Mouse (Mus musculus) intestine, embryonic 14.5 days (tissue): ENCODE results near the gene Chek2. TPM values are rescaled to one million over a fixed set of nuclear protein-coding genes. Genes with fewer than 3 reads are reported as not detected.

Source experiments
- ATAC-seq: fragments of 200-750 bp; cut with Nextera tagmentation; replicated peaks from 2 replicates; pipeline ENCODE4 v1.8.0; 2017; ENCODE audit warnings: low read depth, moderate number of reproducible peaks, moderate TSS enrichment, moderate library complexity; ENCODE audit not compliant: low FRiP score, low TSS enrichment
- DNase-seq: peaks from one replicate; pipeline ENCODE4 v3.0.0-alpha.2; 2018; ENCODE audit warnings: low spot score
- H3K27ac ChIP-seq: fragments of 300-500 bp; sonication (generic); 2 replicates; pipeline ENCODE4 v1.5.1; 2014; ENCODE audit warnings: low read depth, mild to moderate bottlenecking, control low read depth
- H3K27me3 ChIP-seq: fragments of 300-500 bp; sonication (generic); replicated peaks from 2 replicates; pipeline ENCODE4 v1.6.1; 2014; ENCODE audit warnings: low read length, control low read depth; ENCODE audit not compliant: control insufficient read depth, insufficient read depth
- H3K36me3 ChIP-seq: fragments of 300-500 bp; sonication (generic); 2 replicates; pipeline ENCODE4 v1.6.1; 2014; ENCODE audit warnings: low read length, control low read depth; ENCODE audit not compliant: control insufficient read depth, insufficient read depth
- H3K4me1 ChIP-seq: fragments of 300-500 bp; sonication (generic); replicated peaks from 2 replicates; pipeline ENCODE4 v1.6.1; 2014; ENCODE audit warnings: low read length, control low read depth, mixed read lengths; ENCODE audit not compliant: control insufficient read depth, insufficient read depth
- H3K4me2 ChIP-seq: fragments of 300-500 bp; sonication (generic); 2 replicates; pipeline ENCODE4 v1.6.1; 2014; ENCODE audit warnings: low read length
- H3K4me3 ChIP-seq: fragments of 300-500 bp; sonication (generic); 2 replicates; pipeline ENCODE4 v1.5.1; 2014; ENCODE audit warnings: low read depth, low read length, control low read depth, mixed read lengths
- H3K9ac ChIP-seq: fragments of 300-500 bp; sonication (generic); 2 replicates; pipeline ENCODE4 v1.6.1; 2014; ENCODE audit warnings: mild to moderate bottlenecking, low read length
- H3K9me3 ChIP-seq: fragments of 300-500 bp; sonication (generic); 2 replicates; pipeline ENCODE4 v1.6.1; 2016; ENCODE audit warnings: low read length, control low read depth; ENCODE audit not compliant: control insufficient read depth
- WGBS: fragments of 180-500 bp; shearing (Covaris S2); extraction: QIAGEN DNeasy Blood & Tissue Kit; methylation state at CpG from one replicate; pipeline ENCODE4 v1.1.7; 2014; 5-methylcytosine and 5-hydroxymethylcytosine counted together
- polyA plus RNA-seq: library from polyadenylated mRNA; unstranded; fragments of >200 nt; fragmentation: Nextera tagmentation; extraction: Ambion mirVana; gene quantifications from 2 replicates; pipeline ENCODE4 v1.2.1, GENCODE M21; 2014

Gene Chek2
- polyA plus RNA-seq = 35.8 and 37.8 TPM in 2 replicates

- Histone ChIP-seq H3K27ac (peak within 1 kb of the TSS; percentile 83), H3K4me2 (peak within 1 kb of the TSS; percentile 79), H3K4me1 (peaks cover 11% of the 10 kb centered on the region), H3K36me3 (peaks cover 17% of the 10 kb centered on the region), H3K4me3 (peak within 1 kb of the TSS; percentile 62), H3K9ac (peak within 1 kb of the TSS; percentile 73), H3K27me3 (no peaks in the 10 kb centered on the region), H3K9me3 (no peaks in the 10 kb centered on the region)
- peak; percentile 95 for DNase-seq
- ATAC-seq = peak; percentile 99
- under 1% methylated on average over 41 of the region's 41 CpGs for WGBS
Measured at GRCm38 (mm10) chr5:110839678-110840365, at the start of gene Chek2, which contains the start of gene Hscb. Gene Chek2 (plus strand): TSS chr5:110839979. Gene Hscb (minus strand): TSS chr5:110839777.

GRCm38 (mm10) chr5:110794363-110794762 is 45.4 kb upstream of the Chek2 start:
- ATAC-seq = no peak
- 92% methylated on average over 7 of the region's 7 CpGs for WGBS

DNA sequence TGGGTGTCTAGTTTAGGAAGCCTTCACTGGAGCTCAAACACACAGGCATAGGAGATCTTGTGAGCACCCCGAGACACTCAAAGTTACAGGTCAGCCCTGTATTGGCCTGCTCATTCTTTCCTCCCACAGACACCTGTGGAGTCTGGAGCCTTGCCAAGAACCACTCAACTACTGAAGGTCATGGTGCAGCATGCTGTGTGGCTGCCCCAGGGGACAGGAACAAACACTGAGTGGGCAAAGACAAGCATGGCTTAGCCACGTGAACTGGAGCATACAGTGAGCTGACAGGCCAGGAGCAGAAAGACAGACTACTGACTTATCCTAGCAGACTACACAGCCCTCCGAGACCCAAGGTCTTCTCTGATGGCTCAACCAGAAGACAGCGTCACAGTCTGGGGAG is 42.1 kb upstream of the Chek2 start:
- ATAC-seq (no peak), DNase-seq (no peak)
- no peaks in the 10 kb centered on the region for H3K9me3 ChIP-seq
- no peak overlapping the region for H3K9ac ChIP-seq
- H3K4me3 ChIP-seq = no peak overlapping the region
- H3K36me3 ChIP-seq = peaks cover 97% of the 10 kb centered on the region
- no peaks in the 10 kb centered on the region for H3K4me1 ChIP-seq
- H3K4me2 ChIP-seq = no peak overlapping the region
- no peak overlapping the region for H3K27ac ChIP-seq
- WGBS = 67% methylated on average over 4 of the region's 4 CpGs
- no peaks in the 10 kb centered on the region for H3K27me3 ChIP-seq

More at GRCm38 (mm10) chr5:110794363-110794762, 45.4 kb upstream of the Chek2 start:
- Histone ChIP-seq H3K9me3 (no peaks in the 10 kb centered on the region), H3K4me1 (no peaks in the 10 kb centered on the region), H3K4me2 (no peak overlapping the region), H3K27me3 (no peaks in the 10 kb centered on the region), H3K27ac (no peak overlapping the region), H3K36me3 (peaks cover 99% of the 10 kb centered on the region), H3K4me3 (no peak overlapping the region), H3K9ac (no peak overlapping the region)
- DNase-seq = no peak

GRCm38 (mm10) chr5:110801036-110801624 is 38.6 kb upstream of the Chek2 start:
- H3K9ac ChIP-seq = no peak overlapping the region
- H3K4me3 ChIP-seq = no peak overlapping the region
- no peaks in the 10 kb centered on the region for H3K27me3 ChIP-seq
- no peak overlapping the region for H3K27ac ChIP-seq
- no peak for ATAC-seq
- WGBS = 79% methylated on average over 3 of the region's 3 CpGs
- no peaks in the 10 kb centered on the region; the same call in 1 of the 2 replicates for H3K4me1 ChIP-seq
- no peak for DNase-seq
- H3K4me2 ChIP-seq = no peak overlapping the region
- peaks cover 91% of the 10 kb centered on the region for H3K36me3 ChIP-seq
- H3K9me3 ChIP-seq = no peaks in the 10 kb centered on the region

DNA sequence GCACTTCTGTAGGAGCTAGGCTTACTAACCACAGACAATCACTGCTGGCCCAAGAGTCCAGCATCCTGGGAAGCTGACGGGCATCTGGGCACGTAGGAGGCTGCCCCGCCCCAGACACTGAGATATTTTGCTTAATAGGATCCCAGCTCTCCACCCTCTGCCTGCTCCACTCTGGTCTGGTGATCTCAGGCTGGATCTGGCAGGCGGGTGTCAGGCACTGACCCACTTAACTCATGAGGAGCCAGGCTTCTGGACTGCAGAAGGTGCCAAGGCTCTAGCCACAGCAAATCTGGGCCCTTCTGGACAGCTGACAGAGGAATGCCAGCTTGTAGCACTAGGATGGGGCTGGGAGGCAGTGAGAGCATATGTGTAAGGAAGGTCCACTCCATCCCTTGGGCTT is 37.6 kb upstream of the Chek2 start:
- H3K36me3 ChIP-seq = peaks cover 85% of the 10 kb centered on the region
- H3K27ac ChIP-seq = no peak overlapping the region
- ATAC-seq = no peak

DNA sequence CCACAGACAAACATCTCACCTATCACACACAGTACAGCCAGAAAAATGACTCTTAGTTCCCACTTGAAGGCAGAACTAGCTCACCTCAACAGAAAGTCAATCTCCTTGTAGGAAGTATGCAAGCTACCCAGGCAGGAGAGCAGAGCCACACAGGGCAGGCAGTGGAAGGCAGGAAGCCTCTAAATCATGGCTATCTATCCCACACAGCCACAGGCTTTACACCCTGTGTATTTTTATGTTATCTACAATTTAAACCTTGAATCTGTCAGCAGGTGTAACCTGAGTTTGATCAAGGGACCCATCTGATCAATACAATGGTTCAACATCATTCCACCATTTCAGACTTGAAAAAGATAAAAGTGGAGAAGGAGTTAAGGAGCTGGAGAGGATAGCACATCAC is 37.0 kb upstream of the Chek2 start:
- no peaks in the 10 kb centered on the region for H3K9me3 ChIP-seq
- ATAC-seq (no peak), DNase-seq (no peak)
- H3K4me2 ChIP-seq = no peak overlapping the region
- no peak overlapping the region for H3K9ac ChIP-seq
- H3K27me3 ChIP-seq = no peaks in the 10 kb centered on the region
- H3K4me3 ChIP-seq = no peak overlapping the region
- no peak overlapping the region for H3K27ac ChIP-seq
- H3K36me3 ChIP-seq = peaks cover 80% of the 10 kb centered on the region
- H3K4me1 ChIP-seq = peaks cover 15% of the 10 kb centered on the region

More for the DNA sequence above, 37.6 kb upstream of the Chek2 start:
- Histone ChIP-seq H3K27me3 (no peaks in the 10 kb centered on the region), H3K4me2 (no peak overlapping the region), H3K9ac (no peak overlapping the region), H3K4me3 (no peak overlapping the region), H3K9me3 (no peaks in the 10 kb centered on the region), H3K4me1 (peaks cover 9% of the 10 kb centered on the region; the same call in 1 of the 2 replicates)
- WGBS = 83% methylated on average over 4 of the region's 4 CpGs
- no peak for DNase-seq

GRCm38 (mm10) chr5:110804012-110804743 is 35.6 kb upstream of the Chek2 start:
- ATAC-seq = no peak
- H3K36me3 ChIP-seq = peaks cover 66% of the 10 kb centered on the region
- 93% methylated on average over 7 of the region's 7 CpGs for WGBS

DNA sequence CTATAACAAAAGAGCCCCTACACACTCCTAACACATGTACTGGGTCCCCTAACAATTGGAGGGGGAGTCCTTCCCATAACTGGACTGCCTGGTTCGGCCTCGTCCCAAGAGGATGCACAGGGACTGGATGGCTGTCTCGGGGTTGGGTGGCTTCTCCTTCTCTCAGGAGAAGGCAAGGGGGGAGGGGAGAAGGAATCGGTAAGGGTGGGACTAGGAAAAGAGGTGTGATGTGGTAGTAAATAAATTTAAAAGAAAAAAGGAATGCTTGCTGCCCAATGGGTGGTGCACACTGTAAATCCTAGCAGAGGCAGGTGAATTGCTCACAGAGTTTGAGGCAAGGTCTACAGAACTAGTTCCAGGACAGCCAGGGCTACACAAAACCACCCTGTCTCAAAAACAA is 33.6 kb upstream of the Chek2 start:
- WGBS = 87% methylated on average over 4 of the region's 4 CpGs
- Histone ChIP-seq H3K4me3 (no peak overlapping the region), H3K9me3 (no peaks in the 10 kb centered on the region), H3K27ac (no peak overlapping the region), H3K27me3 (no peaks in the 10 kb centered on the region), H3K9ac (no peak overlapping the region), H3K4me1 (peaks cover 25% of the 10 kb centered on the region), H3K36me3 (peaks cover 47% of the 10 kb centered on the region), H3K4me2 (no peak overlapping the region)
- DNase-seq (no peak), ATAC-seq (no peak)

More at GRCm38 (mm10) chr5:110804012-110804743, 35.6 kb upstream of the Chek2 start:
- Histone ChIP-seq H3K27ac (no peak overlapping the region), H3K9ac (no peak overlapping the region), H3K9me3 (no peaks in the 10 kb centered on the region), H3K4me3 (no peak overlapping the region), H3K4me1 (peaks cover 25% of the 10 kb centered on the region), H3K4me2 (no peak overlapping the region), H3K27me3 (no peaks in the 10 kb centered on the region)
- DNase-seq = no peak
